Mouse (Mus musculus): Measurements from ENCODE around the gene Ppp2r1b. TPM values are rescaled to one million over a fixed set of nuclear protein-coding genes. Genes with fewer than 3 reads are reported as not detected.

The Ppp2r1b gene
- total RNA-seq, 2 experiments from 2014 or later, result 7.0 to 10.3 TPM

DNA sequence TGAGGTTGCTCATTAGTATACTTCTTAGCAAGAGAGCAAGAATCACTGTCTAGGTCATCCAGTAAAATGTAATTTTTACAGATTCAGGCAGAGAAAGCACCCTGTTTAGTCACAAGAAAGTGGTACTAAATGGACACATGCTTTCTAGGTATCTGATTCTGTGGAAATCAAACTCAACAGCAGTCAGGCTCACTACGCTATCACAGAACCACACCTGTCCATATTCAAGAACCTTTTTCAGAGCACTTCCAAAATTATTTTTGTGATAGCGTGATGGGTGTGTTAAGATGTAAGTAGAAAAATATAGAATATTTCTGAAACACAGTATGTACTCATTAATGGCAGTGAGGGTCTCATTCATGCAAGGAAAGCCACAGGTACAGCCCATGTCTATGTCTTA lies 74.5 kb downstream of the Ppp2r1b start:
- no peak for DNase-seq

DNA sequence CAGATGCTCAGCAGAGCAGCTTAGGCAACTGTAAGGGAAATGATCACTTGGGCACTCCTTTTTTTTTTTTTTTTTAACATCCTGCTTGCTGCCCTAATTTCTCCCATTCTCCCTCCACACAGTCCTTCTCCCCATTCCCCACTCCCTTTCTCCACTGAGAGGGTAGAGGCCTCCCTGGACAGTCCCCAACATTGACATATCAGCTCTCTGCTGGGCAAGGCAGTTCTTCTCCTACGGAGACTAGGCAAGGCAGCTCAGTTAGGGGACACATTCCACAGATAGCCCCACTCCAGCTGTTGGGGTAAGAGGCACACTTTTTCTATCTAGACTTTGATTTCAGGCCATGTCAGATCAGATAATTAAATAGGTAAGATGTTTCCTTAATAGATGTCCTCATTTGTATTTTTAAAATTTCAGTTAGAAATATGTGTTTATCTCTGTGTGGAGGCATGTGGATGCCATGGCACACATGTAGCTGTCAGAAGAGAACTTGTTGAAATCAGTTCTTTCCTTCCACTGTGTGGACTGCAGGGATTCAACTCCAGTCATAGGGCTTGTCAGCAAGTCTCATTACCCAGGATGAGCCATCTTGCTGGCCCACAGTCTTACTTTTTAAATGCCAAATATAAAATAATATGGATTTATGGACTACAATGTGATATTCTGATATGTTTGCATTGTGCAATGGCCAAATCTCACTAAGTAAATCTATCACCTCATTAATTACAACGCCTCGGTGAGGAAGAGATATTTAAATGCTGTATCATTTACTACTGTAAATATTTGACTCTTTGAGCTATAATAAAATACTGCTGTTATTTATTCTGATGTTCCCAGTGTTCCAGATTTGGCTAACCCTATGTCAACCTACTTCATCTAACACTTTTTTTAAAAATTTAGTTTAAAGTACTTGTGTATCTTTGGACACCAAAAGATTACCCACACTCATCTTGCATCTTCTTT lies 76.1 kb downstream of the Ppp2r1b start:
- DNase-seq, result no peak

DNA sequence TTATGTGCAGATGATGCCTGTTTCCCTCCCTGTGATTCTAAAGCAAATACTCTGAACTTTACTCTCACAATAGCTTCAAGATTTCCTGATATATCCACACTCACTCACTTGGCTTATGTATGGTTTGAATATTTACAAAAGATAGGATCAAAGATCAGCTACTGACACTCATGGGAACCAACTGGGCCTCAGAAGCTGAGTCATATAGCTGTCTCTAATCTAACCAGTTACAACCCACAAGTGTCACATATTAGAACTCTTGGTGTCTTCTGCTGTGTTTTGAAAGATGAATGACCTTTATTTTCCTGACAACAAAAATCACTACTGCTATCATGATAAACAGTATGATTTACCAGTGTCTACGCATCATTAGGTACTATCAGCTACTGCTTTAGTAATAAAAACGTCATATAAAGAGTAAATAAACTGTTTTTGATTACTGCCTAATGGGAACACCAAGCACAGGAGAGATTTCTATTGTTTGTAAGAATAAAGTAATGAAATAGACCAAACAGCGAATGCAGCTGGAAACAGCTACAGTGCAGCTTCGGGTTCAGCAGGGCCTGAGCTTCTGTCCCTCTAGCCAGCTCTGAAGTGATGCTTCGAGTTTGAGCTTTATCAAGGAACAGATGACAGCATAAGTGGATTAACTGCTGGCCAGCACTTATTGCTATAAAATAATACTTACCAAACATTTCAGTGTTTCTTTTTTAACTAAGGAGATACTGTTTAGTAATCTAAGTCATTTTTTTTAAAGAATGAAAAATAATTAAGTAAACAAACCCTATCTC lies 77.5 kb downstream of the Ppp2r1b start:
- DNase-seq, result no peak

DNA sequence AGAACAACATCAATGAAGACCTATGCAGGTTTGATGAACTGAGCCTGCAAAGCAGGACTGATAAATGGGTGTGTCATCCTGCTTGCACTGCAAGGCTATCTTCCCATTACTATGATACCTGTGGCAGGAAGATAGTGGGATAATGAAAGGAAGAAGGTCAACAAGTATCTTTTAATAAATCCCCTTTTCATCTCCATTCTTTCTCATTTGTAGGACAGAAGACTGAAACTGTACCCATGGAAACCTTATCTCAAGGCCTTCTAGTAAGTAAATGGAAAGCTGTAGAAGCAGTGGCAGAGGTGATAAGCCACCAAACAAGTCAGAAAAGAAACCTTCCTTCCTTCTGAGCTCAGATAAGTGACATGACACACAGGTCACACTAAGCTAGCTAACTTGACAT lies 79.4 kb downstream of the Ppp2r1b start:
- DNase-seq, result no peak

DNA sequence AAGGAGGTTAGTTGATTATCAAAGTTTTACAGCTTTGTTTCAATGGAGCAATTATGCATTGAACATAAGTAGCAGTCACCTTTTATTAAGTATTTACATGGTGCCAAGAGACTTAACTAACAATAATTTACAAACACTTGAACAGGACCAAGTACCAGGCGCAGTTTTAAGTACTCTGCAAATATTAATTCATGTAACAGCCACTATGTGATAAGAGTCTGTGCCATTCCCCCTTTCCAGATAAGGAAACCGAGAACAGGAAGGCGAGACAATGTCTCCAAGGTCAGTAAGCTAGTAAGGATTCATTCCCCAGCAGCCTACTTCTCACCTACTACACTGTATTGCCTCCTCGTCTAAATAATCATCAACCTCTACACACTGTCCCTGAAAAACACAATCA lies 80.7 kb downstream of the Ppp2r1b start:
- DNase-seq, result no peak

DNA sequence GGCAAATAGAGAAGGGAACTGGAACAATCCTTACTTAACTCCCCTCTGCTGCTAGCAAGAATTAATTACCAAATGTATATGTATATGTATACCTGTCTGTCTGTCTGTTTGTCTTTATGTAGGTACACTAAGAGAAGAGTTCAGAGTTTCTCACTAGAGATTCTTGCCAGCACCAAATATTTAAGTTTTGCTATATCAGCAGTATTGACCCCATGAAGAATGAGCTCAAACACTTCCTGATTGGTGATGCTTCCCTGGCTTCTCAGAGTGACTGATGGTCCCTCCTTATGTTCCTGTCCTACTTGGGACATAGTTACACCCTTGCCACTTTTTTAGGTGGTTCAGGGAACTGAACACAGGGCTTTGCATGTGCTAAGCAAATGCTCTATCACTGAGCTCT lies 84.9 kb downstream of the Ppp2r1b start:
- DNase-seq, result no peak

DNA sequence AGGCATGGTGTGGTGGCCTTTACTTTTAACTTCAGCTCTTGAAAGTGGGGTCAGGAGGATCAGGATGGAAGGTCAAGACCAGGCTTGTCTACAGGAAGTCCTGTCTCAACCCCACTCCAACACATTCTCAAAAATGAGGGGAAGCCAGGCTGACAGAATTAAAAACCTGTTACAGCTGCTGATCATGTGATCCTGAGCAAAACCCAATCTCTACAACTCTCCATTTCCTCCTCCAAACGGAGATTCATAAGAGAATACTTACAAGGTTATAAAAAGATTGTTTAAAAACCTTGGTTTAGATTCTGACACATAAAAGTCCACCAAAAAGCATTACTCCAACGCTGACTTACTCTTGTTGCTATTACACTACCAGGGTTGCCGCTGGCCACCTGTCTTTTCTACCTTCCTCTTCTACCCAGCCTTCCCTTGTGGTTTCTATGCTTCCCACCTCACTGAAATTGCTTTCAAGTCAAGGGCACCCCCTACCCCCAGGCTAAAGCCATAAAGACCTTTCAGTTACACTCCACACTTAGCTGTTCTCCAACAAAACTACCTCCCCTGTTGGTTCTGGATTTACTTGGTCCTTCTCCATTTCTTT lies 96.8 kb downstream of the Ppp2r1b start:
- no peak for DNase-seq

DNA sequence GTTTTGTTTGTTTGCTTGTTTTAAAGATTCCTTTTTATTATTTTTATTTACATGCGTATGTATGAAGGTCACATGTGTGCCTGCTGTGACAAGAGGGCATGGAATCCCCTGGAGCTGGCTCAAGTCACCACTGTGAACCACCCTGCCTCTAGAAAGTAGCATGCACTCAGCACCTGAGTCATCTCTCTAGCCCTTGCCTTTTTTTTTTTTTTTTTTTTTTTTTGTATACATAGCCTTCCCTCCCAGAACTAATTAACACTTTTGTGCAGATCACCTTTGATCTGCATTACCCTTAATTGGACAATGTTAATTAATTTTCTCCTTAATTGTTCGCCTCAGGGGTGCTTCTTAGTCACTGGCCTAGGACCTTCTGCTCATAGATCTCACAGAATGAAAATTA lies 97.6 kb downstream of the Ppp2r1b start:
- no peak for DNase-seq

Other genes with a start within 250 kb of the Ppp2r1b start
- gene Sdhd, start 241.5 kb upstream of the Ppp2r1b start, total RNA-seq (2021), result 100 to 1,000 TPM; 321 to 381 TPM
- 100 to 1,000 TPM; 140 to 148 TPM for gene Timm8b, start 241.4 kb upstream of the Ppp2r1b start, total RNA-seq (2021)
- gene Pih1d2, start 228.0 kb upstream of the Ppp2r1b start, total RNA-seq (2021), result under 1 TPM; 0.27 to 0.42 TPM
- gene Nkapd1, start 227.8 kb upstream of the Ppp2r1b start, total RNA-seq (2021), result 10 to 100 TPM; 12.2 to 16.0 TPM
- gene Dlat, start 185.5 kb upstream of the Ppp2r1b start, total RNA-seq (2021), result 100 to 1,000 TPM; 196 to 235 TPM
- gene Dixdc1, start 105.8 kb upstream of the Ppp2r1b start, total RNA-seq (2021), result 1 to 10 TPM; 6.2 to 9.3 TPM
- 1 to 10 TPM; 1.8 to 2.2 TPM for gene 2310030G06Rik, start 98.8 kb upstream of the Ppp2r1b start, total RNA-seq (2021)
- gene Cryab, start 94.0 kb upstream of the Ppp2r1b start, total RNA-seq (2021), result 100 to 1,000 TPM; 667 to 687 TPM
- 100 to 1,000 TPM; 120 to 128 TPM for gene Hspb2, start 92.9 kb upstream of the Ppp2r1b start, total RNA-seq (2021)
- 1 to 10 TPM; 4.0 to 4.9 TPM for gene Fdxacb1, start 77.1 kb upstream of the Ppp2r1b start, total RNA-seq (2021)
- gene Alg9, start 70.3 kb upstream of the Ppp2r1b start, total RNA-seq (2021), result 10 to 100 TPM in 1 of 2 experiments, 1 to 10 TPM in 1; 8.2 to 13.4 TPM
- 10 to 100 TPM; 11.4 to 12.6 TPM for gene 1110032A03Rik, start 69.8 kb upstream of the Ppp2r1b start, total RNA-seq (2021)
- gene Sik2, start 163.8 kb downstream of the Ppp2r1b start, total RNA-seq (2021), result 10 to 100 TPM; 15.4 to 16.6 TPM
- gene Btg4, start 215.6 kb downstream of the Ppp2r1b start, total RNA-seq (2021), result not detected
- 1 to 10 TPM; 2.4 to 2.9 TPM for gene Layn, start 231.8 kb downstream of the Ppp2r1b start, total RNA-seq (2021)